Mouse (Mus musculus) kidney, postnatal 10 days (tissue): ENCODE data around the gene Fam13c.

Source experiments
- DNase-seq: peaks from one replicate; pipeline ENCODE4 v3.0.0; 2021; ENCODE audit warnings: mixed read lengths

The Fam13c gene

DNA sequence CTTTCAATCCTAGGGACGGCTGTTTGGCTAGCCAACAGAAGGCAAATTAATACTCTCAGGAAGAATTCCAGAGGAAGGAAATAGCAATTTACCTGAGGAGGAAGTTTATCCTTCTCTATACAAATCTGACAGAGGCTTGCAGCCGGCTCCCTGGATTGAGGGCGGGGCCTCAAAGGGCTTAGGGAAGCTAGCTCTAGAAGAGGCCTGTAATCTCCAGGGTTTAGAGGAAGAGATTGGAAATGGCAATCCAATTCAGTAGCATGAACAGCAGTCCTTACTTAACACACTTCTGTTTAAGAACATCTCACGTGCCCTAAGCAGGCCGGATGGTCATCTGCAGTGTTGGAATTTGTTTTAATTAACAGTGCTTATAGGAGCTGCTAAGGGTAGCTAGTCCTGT lies 81.1 kb downstream of the Fam13c start:
- DNase-seq: no peak

DNA sequence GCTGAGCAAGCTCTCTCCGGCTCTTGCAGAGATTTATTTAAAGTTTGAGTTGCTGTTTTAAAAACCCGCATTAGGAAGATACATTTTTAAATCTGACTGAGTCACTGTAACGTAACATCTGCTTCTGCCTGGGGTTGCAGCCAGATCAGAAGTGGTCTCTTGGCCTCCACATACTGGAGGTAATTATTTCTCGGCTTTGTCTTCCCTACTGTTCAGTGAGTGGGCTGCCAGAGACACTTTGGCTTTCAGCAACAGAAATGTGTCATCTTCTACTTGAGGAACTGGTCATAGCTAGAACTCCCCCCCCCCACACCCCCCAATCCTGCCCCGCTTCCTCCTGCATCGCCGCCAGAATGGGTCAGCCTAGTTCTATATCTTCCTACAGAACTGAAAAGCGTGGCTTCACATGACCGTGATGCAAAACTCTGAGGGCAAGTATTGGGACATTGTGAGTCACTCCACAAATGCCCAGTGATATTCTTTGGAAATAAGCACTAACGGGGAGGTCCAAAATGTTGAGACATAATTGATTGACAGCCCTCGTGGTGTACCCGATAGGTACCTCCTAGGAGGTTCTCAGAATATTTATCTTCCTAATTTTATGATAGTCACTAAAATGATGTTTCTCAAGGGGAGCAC lies 90.0 kb downstream of the Fam13c start:
- peak; percentile 28 for DNase-seq

DNA sequence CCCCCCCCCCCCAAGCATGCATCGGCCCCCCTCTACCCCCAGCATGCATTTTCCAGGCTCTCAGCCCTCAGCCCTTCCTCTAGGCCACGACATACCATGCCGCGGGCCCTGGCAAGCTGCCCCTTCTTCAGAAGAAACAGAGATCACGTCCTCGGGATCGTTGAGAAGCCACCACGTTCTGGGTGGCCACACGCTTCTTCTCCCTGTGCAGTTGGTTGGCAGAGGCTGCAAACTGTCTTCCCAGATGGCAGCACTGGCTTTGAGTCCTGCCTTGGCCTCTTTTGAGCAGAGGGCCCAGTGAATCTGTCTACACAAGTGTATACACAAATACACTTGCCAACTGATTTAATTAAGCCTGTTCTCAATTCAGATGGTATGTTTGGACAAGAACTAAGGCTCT lies 92.0 kb downstream of the Fam13c start:
- DNase-seq: no peak

DNA sequence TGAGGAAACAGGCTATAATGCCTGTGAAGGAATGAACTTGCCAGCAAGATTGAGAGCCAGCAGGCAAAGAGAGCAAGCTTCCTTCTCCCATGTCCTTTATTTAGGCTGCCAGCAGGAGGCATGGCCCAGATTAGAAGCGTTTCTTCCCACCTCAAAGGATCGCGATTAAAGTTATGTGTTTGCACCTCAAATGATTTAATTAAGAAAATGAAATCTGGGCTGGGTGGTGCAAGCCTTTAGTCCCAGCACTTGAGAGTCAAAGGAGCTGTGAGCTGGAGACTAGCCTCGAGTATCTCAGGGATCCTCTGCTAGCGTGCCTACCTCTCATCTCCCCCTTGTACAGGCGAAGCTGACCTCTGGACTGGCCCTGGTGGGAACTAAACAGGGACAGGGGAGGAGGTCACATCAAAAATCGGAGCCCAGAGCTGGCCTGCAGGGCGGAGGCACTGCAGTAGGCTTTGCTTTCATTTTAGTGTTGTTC lies 93.1 kb downstream of the Fam13c start:
- no peak for DNase-seq

DNA sequence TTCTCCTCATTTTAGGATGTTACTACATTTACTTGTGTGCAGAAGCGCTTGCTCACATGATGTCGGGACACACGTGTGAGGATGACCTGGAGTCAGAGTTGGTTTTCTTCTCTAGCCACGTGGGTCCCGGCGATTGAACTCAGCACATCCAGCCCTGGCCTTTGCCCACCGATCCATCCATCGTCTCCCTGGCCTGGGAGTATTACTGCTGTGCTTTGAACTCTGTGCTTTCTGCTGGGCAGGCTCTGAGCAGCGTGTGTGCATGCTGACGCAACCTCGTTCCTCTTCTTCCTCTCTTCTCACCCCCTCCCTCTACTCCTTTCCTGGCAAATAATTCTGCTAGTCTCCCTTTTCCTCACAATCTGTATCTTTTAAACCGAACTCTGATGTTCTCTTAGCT lies 93.7 kb downstream of the Fam13c start:
- DNase-seq: no peak

DNA sequence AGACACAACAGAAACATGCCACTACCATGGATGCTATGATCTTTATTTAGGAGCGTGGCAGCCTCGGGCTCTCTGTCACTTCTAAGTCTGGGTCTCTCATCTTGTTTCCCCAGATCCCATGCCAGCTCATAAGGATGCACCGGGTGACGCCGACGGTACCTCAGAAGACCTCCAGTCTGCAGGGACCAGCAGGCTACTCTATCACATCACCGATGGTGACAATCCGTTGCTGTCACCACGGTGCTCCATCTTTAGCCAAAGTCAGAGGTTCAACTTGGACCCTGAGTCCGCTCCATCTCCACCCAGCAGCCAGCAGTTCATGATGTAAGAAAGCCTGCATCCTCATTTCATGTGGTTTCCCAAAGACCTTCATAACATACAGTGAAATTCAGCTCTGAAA lies 94.3 kb downstream of the Fam13c start:
- no peak for DNase-seq

DNA sequence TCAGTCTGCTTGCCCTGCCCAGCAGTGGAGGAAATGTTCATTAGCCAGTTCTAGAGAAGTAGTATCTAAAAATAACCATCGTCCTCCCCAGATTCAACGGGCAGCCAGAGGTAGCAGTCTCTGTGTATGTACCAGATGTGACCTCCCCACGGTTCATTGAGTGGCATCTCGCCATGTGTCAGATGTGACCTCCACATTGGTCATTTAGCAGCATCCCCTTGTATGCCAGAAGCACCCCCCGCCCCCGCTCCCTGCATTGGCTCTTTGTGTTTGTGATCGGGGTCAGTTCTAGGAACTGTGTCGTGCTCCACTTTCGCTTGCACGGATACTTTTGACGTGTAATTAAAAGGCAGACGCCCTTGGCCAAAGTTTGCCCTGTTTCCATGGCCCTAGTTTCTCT lies 95.1 kb downstream of the Fam13c start:
- DNase-seq: no peak

DNA sequence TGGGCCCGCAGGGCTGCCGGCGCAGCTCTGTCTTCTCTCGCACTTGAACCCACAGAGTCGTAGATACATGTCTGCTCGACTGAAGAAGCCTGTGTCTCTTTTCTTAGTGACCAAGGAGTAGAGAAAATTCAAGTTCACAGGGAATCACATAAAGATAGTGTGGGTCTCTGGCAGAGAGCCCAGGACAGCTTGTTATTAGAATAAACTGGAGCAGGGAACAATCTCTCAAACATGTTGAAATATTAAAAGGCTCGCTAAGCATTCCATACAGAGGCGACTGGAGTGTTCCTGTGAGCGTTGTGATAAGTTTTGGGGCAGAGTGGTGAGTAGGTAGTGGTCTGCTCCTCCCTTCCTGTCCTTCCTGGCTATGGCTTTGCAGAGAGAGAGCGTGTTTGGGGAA lies 97.4 kb downstream of the Fam13c start:
- peak; percentile 34 for DNase-seq

DNA sequence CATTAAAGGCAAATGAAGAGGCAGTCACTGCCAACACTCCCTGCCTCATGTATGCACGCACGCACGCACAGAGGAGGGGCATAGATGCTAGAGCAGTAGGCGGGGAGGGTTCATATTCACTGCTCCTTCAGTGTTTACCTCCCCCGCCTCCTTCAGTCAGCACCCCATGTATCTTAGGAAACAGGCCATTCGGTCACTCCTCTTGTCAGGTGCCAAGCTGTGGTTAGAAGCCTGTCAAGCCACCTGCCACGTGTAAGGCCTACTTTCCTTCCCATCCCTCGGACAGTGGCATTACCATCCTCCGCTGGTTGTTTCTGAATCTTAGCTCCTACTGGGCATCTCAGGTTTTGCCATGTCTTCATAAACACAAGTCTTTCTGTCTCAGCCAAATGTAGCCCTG lies 99.0 kb downstream of the Fam13c start:
- no peak for DNase-seq

DNA sequence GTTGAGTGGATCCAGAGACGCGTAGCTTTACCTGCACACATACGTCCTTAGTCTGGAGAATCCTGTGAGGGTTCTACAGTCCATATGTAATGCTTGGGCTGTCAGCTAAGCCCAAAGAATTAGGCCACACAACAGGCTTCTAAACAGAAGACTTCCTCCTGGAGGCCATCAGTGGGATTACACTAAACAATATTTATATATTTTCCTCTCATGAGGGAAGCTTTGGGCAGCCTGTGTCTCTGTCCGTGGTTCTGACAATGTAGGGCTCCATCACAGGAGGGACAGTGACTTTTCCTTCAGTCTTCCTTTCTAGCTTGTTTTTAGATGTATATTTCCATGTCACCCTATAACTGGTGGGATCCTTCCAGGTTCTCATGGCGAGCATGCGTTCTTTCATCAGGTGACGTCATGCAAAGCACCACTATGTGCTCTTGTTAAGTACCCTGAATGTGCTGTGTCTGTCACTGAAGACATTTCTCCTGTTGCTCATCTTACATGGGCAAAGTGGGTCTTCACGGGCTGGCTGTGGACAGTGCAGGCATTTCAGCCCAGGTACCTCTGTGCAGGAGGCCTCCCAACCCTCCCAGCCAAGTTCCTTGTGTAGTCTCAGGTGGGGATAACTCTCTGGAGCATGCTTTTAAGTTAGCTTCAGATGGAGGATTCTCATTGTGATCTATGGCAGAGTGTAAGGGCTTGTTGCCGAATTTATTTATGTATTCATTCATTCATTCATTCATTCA lies 100.3 kb downstream of the Fam13c start:
- DNase-seq: peak; percentile 50

DNA sequence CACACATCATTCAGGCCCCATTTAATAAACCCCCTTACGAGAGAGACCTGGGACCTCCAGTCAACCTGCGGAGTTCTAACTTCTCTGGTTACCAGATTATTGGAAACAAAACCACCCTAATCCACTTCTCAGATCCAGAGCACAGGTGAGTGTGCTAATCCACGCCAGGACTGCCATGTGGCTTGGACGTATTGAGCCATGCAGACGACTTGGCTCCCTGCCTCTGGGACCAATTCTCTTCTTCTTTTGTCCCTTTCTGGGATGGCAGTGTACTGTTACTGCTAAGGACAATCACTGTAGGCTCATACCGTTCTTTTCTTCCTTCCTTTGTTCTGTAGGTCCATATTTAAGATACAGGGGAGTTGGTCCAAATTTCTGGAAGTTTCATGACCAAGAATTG lies 102.6 kb downstream of the Fam13c start:
- no peak for DNase-seq

DNA sequence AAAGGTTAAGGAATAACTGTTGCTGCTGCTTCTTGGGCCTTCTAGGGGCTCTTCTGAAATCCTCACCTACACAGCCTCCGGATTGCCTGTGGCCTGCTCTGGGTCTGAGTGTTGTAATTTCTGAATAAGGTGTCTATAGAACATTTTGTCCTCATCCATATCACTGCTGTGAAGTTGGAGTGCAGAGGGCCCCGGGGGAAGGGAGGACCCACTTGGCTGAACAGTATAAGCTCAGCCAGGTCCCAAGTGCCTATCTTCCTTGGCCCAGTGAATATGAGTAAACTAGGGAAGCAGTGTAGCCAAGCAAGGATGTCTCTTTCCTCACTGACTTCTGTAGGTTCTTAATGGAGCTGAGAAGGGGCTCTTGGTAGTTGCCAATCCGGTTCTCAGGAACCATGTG lies 112.2 kb downstream of the Fam13c start:
- DNase-seq: no peak

DNA sequence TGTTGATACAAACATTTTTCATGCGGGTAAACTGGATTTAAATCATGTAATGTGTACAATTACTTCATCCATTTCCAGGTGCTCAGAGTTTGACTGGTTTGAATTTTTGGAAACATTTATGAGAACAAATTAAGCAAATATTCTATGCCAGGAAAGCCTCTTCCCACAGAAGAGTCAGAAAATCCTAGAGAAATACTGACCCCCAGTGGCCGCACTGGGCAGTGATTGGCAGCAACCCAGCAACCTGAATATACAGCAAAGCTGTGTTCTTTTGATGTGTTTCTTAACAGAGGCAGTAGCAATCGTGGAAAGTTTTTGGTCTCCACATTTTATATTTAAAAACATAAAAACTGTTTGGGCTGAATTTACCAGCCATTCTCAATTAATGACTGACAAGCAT lies 123.4 kb downstream of the Fam13c start:
- DNase-seq: peak; percentile 84

DNA sequence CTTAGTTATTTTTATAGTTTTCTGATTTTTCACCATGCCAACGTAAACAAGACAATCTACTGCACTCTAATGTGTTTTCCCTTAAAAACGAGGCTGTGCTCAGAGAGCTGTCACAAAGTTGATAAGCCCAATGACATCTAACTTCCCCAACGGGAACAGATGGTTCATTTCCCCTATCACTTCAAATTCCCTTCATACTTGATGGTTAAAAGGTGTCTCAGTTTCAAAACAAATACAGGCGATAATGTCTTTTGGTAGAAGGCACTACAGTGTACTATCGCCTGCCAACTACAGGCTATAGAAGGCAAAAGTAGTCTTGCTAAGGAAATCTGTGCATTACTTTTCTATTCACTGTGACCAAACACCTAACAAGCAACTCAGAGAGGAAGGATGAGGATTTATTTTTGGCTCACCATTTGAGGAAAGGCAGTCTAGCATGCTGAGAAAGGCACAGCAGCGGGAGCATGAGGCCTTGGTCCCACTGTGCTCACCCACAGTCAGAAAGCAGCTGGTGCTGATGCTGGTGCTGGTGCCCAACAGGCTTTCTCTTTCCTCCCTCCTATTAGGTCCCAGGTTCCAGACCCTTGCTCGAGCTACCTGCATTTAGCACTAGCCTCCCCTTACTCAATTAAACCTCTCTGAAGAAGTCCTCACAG lies 141.4 kb downstream of the Fam13c start:
- DNase-seq: no peak

DNA sequence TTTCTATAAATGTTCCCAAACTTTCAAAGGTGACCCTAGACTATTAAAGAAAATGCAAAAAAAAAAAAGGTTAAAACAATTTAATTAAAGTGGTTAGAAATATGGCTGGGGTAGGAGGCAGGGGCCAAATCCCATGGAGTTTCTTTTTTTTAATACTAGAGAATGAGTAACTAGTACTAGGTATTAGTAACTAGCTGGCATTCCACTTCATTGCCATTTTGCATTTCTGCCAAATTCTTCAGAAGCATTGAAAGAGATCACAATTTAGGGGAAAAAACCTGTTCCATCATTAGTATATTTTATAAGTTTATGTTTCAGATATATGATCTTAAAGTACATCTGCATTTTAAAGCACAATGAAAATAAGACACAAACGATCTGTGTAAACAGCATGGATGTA lies 143.9 kb downstream of the Fam13c start:
- no peak for DNase-seq

DNA sequence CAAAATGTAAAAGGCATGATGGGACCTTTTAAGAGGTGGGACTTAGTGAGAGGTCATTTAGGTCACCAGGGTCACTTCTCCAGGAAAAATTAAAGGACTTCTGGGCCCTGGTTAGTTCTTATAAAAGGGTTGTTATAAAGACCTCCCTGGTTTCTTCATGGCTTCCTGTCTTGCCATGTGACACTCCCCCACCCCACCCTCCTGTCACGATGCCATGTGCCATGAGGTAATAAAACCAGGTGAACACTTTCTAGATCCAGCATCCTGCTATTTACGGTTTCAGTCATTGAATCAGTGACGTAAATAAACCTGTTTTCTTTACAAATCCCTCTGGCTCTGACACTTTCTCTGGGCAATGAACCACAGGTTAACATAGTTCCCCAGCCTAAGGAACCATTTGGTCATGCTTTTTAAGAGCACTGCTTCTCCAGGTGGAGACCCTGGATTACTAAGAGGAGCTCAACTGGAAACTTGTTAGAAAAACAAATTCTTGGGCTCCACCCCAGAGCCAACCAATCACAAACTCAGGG lies 146.7 kb downstream of the Fam13c start:
- DNase-seq: peak; percentile 34

DNA sequence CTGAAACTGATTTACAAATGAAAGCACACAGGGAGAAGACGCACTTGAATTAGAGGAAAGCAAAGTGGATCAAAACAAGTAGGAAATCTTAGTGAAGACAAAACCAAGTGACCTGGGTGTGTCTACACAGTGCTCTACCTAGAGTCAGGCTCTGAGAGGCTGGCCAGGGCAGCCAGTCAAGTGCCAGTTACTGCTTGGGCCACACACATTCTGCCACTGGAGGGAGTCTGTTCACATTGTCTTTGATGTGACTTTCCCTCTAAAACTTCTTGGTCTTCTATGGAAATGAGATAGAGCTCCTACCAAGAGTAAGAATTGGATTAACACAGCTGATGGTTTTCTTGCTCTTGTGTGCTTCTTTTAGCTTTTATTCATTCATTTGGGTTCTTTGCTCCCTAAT lies 153.7 kb downstream of the Fam13c start:
- peak; percentile 65 for DNase-seq

DNA sequence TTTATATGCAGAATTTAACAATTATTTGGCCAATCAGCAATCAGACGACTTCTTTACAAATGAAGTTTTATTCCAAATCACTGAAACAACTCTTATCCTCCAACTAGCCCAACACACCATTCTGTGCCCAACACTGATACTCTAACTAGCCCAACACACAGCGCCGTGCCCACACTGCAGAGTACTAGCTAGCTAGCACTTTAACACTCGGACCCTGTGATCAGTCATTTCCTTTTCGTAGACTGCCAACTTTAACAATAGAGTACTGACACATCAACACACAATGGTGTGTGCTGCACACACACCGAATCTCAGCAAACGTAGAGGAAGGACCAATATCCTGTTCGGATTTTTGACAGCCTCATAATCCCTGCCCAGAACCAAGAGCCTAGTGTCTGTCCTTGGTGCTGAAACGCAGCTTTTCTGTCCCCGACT lies 157.8 kb downstream of the Fam13c start:
- peak; percentile 73 for DNase-seq

DNA sequence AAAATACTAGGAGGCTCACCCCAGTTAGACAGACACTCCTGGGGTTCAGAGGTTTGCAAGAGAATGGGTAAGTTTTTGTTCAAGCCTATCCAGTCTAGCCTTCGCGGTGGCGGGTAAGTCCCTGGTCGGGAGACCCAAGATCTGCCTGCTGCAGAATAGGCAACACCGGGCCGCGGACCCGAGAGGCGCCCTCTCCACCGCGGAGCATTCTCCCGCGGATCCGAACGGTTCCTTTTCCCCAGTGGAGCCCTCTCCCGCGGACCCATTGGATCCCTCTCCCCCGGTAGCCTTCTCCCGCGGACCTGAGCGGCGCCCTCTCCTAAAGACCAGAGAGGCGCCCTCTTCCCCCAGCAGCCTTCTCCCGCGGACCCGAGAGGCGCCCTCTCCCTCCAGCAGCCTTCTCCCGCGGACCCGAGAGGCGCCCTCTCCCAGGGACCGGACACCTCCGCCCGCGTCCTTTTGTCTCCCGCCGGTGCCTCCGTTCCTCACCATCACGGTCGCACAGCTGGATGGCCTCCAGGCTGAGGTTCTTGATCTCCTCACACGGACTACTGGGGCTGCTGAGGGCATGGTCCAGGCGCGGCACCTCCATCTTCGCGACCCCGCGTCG lies 158.3 kb downstream of the Fam13c start:
- peak; percentile 58 for DNase-seq

DNA sequence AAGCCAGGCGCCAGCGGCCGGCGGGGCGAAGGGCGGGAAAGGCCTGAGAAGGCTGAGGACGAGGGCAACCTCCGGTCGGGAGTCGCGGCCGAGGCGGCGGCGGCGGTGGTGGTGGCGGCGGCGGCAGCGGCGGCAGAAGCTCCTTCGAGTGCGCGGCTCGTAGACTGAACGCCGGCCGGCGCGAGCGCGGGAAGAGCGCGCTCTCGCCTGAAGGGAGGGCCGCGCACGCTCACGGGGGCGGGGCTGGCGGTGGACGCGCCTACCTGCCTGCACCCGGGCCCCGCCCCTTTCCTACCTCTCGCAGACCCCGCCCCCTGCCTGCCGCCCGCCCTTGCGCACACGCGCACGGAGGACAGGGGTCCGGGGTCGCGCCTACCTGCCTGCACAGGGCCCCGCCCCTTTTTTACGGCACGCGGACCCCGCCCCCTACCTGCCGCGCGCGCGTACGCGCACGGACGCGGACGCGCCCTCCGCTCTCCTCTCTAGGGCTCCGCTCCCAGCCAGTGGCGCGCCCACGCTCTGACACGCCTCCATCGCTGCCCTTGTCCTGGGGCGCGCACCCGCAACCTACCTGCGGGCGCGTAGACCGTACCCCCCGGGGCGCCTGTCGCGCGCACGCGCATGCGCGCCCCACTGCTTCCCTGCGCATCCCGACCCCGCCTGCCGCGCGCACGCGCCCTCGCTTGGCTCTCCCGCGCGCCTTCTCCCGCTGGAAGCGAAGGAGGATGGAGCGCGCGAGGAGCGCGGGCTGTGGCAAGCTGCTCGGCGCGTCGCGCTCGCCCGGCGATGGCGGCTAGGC lies 159.0 kb downstream of the Fam13c start:
- peak; percentile 96 for DNase-seq

DNA sequence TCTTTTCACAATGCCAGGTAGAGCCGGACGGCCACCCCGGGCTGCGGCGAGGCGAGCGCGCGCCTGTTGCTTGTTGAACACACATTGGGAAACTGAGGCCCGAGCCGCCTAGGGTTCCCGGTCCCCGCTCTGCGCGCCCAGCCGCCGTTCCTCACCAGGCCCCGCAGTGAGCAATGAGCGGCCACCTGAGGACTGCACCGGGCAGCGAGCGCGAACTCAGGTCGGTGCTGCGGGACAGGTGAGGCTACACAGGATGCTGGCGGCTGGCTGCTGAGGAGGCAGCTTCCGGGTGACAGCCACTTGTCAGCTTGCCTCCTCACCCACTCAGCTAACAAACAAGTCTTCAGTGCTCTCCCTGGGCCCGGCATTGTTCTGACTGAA lies 159.6 kb downstream of the Fam13c start:
- no peak for DNase-seq
